Mouse (Mus musculus): ENCODE data around the gene 9330161L09Rik.

GRCm38 (mm10) chr12:103425729-103426470 lies 18.3 kb upstream of the 9330161L09Rik start, which contains the start of gene Ddx24:
- peak; percentile 32 for TF ChIP-seq POLR2A (IDR thresholded peaks at IDR 0.05; ENCODE audit: insufficient read depth, low read length)
- no peak for TF ChIP-seq EP300 (IDR thresholded peaks at IDR 0.05; ENCODE audit: insufficient read depth, low read depth, low read length)
